Mouse (Mus musculus): ENCODE measurements around the gene Man1c1.

- no peak for TF ChIP-seq CTCF (IDR thresholded peaks at IDR 0.05; ENCODE audit: low read depth)
- TF ChIP-seq EP300 (IDR thresholded peaks at IDR 0.05; ENCODE audit: low read depth), result no peak
These were observed 184.8 kb downstream of the Man1c1 start for GRCm38 (mm10) chr4:134519281-134519680.
